Mouse (Mus musculus) erythroid progenitor cell, adult 5-6 weeks (primary cell): ENCODE data around the gene Hist2h2ac. TPM values are rescaled to one million over a fixed set of nuclear protein-coding genes. Genes with fewer than 3 reads are reported as not detected.
A peak's percentile ranks its signal among the peaks of the same experiment; 100 is the strongest.
"Not testable (repeated sequence)": the region's sequence is repeated elsewhere in the genome, so short reads cannot be mapped to it uniquely, and the experiment has no call there.

Experiments
- ATAC-seq: replicated peaks from 2 replicates; pipeline ENCODE4 v1.8.0; 2016; ENCODE audit warnings: moderate number of reproducible peaks, mild to moderate bottlenecking, moderate TSS enrichment, inconsistent platforms; ENCODE audit not compliant: poor library complexity, low FRiP score, severe bottlenecking
- total RNA-seq, 2 experiments: library from RNA; stranded (forward) in 1 of 2; stranded (reverse) in 1 of 2; fragments of 150-400 nt in 1 of 2; fragments of 186-747, 209-891 nt in 1 of 2; gene quantifications; 2 replicates each; pipeline versions ENCODE4 v1.2.3 to v1.2.4; 2015 to 2017; ENCODE audit warnings: low replicate concordance in 2 of 2

Hist2h2ac gene
- total RNA-seq, 2 experiments from 2014 or later = 180 to 8,144 TPM

- no peak for ATAC-seq
Observed at GRCm38 (mm10) chr3:96234914-96235313, 14.2 kb upstream of the Hist2h2ac start.

- ATAC-seq = no peak
Observed at GRCm38 (mm10) chr3:96231758-96232120, 11.1 kb upstream of the Hist2h2ac start.

- ATAC-seq = no peak
Observed at GRCm38 (mm10) chr3:96230910-96231757, 10.5 kb upstream of the Hist2h2ac start.

- ATAC-seq = no peak
Observed at GRCm38 (mm10) chr3:96230404-96230803, 9.7 kb upstream of the Hist2h2ac start.

GRCm38 (mm10) chr3:96228828-96229227 lies 8.1 kb upstream of the Hist2h2ac start:
- no peak for ATAC-seq

- ATAC-seq = no peak
Observed at GRCm38 (mm10) chr3:96226695-96227648, 6.3 kb upstream of the Hist2h2ac start.

GRCm38 (mm10) chr3:96225421-96225820 lies 4.7 kb upstream of the Hist2h2ac start:
- no peak for ATAC-seq

- ATAC-seq = no peak
Observed at GRCm38 (mm10) chr3:96222774-96223173, 2.1 kb upstream of the Hist2h2ac start.

GRCm38 (mm10) chr3:96221640-96222038 lies 959 bp upstream of the Hist2h2ac start:
- peak; percentile 17; the same call in 1 of the 2 replicates for ATAC-seq

- ATAC-seq = peak; percentile 19; the same call in 1 of the 2 replicates
Observed at GRCm38 (mm10) chr3:96220131-96220764, 432 bp downstream of the Hist2h2ac start.

GRCm38 (mm10) chr3:96219661-96220130 lies 984 bp downstream of the Hist2h2ac start, which contains the start of the genes Bola1 and Hist2h2ab:
Bola1 (minus strand) TSS chr3:96219709.
Hist2h2ab (plus strand) TSS chr3:96219865.
- ATAC-seq = peak; percentile 62

GRCm38 (mm10) chr3:96219191-96219641 lies 1.5 kb downstream of the Hist2h2ac start:
- ATAC-seq = peak; percentile 10

GRCm38 (mm10) chr3:96209242-96209641 lies 11.4 kb downstream of the Hist2h2ac start:
- ATAC-seq = no peak

- no peak for ATAC-seq
Observed at GRCm38 (mm10) chr3:96207819-96208218, 12.9 kb downstream of the Hist2h2ac start.

- no peak for ATAC-seq
Observed at GRCm38 (mm10) chr3:96199731-96200130, 20.9 kb downstream of the Hist2h2ac start.

GRCm38 (mm10) chr3:96198601-96199251 lies 22.0 kb downstream of the Hist2h2ac start:
- not testable (repeated sequence) for ATAC-seq

- ATAC-seq = no peak
Observed at GRCm38 (mm10) chr3:96198181-96198580, 22.5 kb downstream of the Hist2h2ac start.

GRCm38 (mm10) chr3:96197129-96197749 lies 23.4 kb downstream of the Hist2h2ac start:
- peak; percentile 89 for ATAC-seq
